Mouse (Mus musculus) heart, embryonic 12.5 days (tissue): Measurements from ENCODE around the gene Ano1. TPM values are rescaled to one million over a fixed set of nuclear protein-coding genes. Genes with fewer than 3 reads are reported as not detected.

Source experiments
- ATAC-seq: fragments of 200-750 bp; cut with Nextera tagmentation; 2 replicates; pipeline ENCODE4 v1.8.0; 2017; ENCODE audit warnings: moderate TSS enrichment, moderate library complexity; ENCODE audit not compliant: insufficient number of reproducible peaks, low FRiP score
- H3K27ac ChIP-seq: fragments of 300-500 bp; sonication (generic); 2 replicates; pipeline ENCODE4 v1.5.1; 2016; ENCODE audit warnings: mild to moderate bottlenecking, moderate library complexity; ENCODE audit not compliant: poor library complexity, severe bottlenecking
- H3K27me3 ChIP-seq: fragments of 300-500 bp; sonication (generic); replicated peaks from 2 replicates; pipeline ENCODE4 v1.6.1; 2016; ENCODE audit warnings: mild to moderate bottlenecking, moderate library complexity
- H3K36me3 ChIP-seq: fragments of 300-500 bp; sonication (generic); 2 replicates; pipeline ENCODE4 v1.6.1; 2016; ENCODE audit warnings: mild to moderate bottlenecking, moderate library complexity
- H3K4me1 ChIP-seq: fragments of 300-500 bp; sonication (generic); replicated peaks from 2 replicates; pipeline ENCODE4 v1.6.1; 2016; ENCODE audit warnings: mild to moderate bottlenecking
- H3K4me2 ChIP-seq: fragments of 300-500 bp; sonication (generic); 2 replicates; pipeline ENCODE4 v1.6.1; 2016; ENCODE audit warnings: mild to moderate bottlenecking, moderate library complexity
- H3K4me3 ChIP-seq: fragments of 300-500 bp; sonication (generic); 2 replicates; pipeline ENCODE4 v1.5.1; 2016; ENCODE audit warnings: mild to moderate bottlenecking
- H3K9ac ChIP-seq: fragments of 300-500 bp; sonication (generic); 2 replicates; pipeline ENCODE4 v1.6.1; 2016; ENCODE audit warnings: mild to moderate bottlenecking, moderate library complexity
- H3K9me3 ChIP-seq: fragments of 300-500 bp; sonication (generic); replicated peaks from 2 replicates; pipeline ENCODE4 v1.6.1; 2016; ENCODE audit warnings: mild to moderate bottlenecking, moderate library complexity
- WGBS: fragments of 180-500 bp; shearing (Covaris S2); methylation state at CpG from one replicate; pipeline ENCODE4 v1.1.7; 2016; 5-methylcytosine and 5-hydroxymethylcytosine counted together
- polyA plus RNA-seq: library from polyadenylated mRNA; unstranded; fragments of >200 nt; fragmentation: Nextera tagmentation; extraction: Ambion mirVana; gene quantifications from 2 replicates; pipeline ENCODE4 v1.2.1, GENCODE M21; 2016

Gene Ano1
- polyA plus RNA-seq, 1 experiment from 2014 or later = 12.7 TPM

DNA sequence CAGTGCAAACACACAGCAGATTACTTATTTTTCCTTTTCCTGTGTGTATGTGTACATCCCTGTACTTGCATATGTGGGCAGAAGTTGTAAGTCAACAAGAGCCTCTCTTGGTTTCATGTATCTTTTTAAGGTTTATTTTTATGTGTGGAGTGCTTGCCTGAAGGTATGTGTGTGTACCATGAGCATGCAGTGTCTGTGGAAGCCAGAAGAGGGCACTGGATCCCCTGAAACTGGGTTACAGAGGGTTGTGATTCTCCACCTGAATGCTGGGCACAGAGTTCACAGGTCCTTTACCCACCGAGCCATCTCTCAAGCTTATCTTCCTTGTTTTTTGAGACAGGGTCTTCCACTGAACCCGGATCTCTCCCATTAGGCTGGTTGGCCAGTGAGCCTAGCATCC lies 81.9 kb downstream of the Ano1 start:
- H3K4me1 ChIP-seq = no peaks in the 10 kb centered on the region; the same call in 1 of the 2 replicates
- H3K4me2 ChIP-seq = no peak overlapping the region
- 82% methylated on average over 2 of the region's 2 CpGs for whole genome bisulfite sequencing
- H3K36me3 ChIP-seq = no peaks in the 10 kb centered on the region
- H3K4me3 ChIP-seq = no peak overlapping the region
- H3K27ac ChIP-seq = no peak overlapping the region
- no peak for ATAC-seq
- H3K27me3 ChIP-seq = 0 out of 2 replicates have a peak, but pooled peaks cover under 1% of the 10 kb centered on the region
- no peak overlapping the region for H3K9ac ChIP-seq
- H3K9me3 ChIP-seq = no peaks in the 10 kb centered on the region

DNA sequence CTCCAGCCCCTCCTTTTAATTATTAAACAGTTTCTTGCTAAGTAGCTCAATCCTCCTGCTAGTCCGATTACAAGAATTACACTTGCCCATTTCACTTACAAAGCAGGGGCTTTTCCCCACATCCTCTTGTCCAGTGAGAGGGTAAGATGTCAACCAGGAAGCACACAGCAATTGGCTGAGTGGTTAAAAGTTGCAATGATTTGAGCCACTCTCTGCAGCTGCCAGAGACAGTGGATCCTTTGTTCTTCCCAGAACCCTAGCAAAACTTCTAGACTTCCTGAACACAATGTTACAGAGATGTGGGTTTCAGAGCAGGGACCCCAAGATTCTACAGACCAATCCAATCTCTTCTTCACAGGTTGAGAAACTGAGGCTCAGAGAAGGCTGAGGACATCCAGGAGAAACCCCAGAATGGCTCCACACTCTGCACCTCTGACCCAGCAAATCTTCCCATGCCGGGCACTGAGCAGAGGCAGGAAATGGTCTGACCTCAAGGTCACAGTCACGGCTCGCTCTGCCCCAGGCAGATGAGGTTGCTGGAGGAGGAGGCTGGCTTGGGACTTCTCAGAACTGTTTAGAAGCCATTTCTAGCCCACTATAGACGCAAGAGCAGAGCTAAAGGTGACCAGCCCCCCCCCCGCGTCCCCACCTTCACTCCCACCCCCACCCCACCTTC lies 83.0 kb downstream of the Ano1 start:
- H3K4me2 ChIP-seq = no peak overlapping the region
- H3K27ac ChIP-seq = no peak overlapping the region
- no peaks in the 10 kb centered on the region for H3K36me3 ChIP-seq
- ATAC-seq = no peak
- WGBS = 54% methylated on average over 7 of the region's 7 CpGs
- H3K27me3 ChIP-seq = 0 out of 2 replicates have a peak, but pooled peaks cover 9% of the 10 kb centered on the region
- no peak overlapping the region for H3K4me3 ChIP-seq
- H3K4me1 ChIP-seq = no peaks in the 10 kb centered on the region; the same call in 1 of the 2 replicates
- H3K9me3 ChIP-seq = no peaks in the 10 kb centered on the region
- no peak overlapping the region for H3K9ac ChIP-seq

DNA sequence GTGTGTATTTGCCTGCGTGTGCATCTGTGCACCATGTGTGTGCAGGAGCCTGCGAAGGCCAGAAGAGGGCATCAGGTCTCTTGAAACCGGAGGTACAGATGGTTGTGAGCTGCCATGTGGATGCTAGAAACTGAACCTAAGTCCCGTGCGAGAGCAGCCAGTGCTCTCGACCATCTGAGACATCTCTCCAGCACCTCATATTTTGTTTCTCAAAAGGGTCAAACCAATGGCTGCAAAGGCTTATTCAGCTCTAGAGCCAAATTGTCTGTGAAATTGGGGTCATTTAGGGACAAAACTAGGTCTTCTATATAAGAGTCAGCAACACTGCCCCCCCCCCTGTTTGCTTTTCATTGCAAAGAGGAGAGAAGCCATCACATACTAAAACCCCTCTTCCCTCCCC lies 84.7 kb downstream of the Ano1 start:
- ATAC-seq = no peak
- WGBS = 92% methylated on average over 6 of the region's 6 CpGs
- H3K4me1 ChIP-seq = no peaks in the 10 kb centered on the region; the same call in 1 of the 2 replicates

DNA sequence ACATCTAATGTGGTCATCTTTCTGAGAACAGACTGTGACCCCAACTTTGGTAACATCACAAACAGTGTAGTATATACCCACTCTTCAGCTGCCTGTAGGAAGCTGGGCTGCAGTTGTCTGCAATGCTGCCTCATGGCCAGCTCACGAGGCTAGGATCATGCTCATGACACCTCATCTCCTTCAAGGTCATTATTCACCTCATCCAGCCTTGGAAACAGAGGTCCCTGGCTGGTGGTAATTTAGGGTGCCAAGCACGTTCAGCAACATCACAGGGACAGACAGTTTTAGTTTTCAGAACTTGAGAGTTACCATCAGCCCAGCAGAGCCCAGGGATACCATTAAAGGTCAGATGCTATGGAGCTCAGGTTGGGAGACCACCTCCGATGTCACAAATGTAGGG lies 86.2 kb downstream of the Ano1 start:
- Histone ChIP-seq H3K36me3 (no peaks in the 10 kb centered on the region), H3K4me1 (peaks cover 3% of the 10 kb centered on the region; the same call in 1 of the 2 replicates), H3K27ac (no peak overlapping the region), H3K4me2 (no peak overlapping the region), H3K4me3 (no peak overlapping the region), H3K9me3 (no peaks in the 10 kb centered on the region), H3K9ac (no peak overlapping the region), H3K27me3 (0 out of 2 replicates have a peak, but pooled peaks cover 9% of the 10 kb centered on the region)
- ATAC-seq = no peak
- WGBS = 79% methylated on average over 3 of the region's 3 CpGs

More for the DNA sequence above, 84.7 kb downstream of the Ano1 start:
- Histone ChIP-seq H3K9me3 (no peaks in the 10 kb centered on the region), H3K9ac (no peak overlapping the region), H3K27ac (no peak overlapping the region), H3K4me2 (no peak overlapping the region), H3K27me3 (0 out of 2 replicates have a peak, but pooled peaks cover 9% of the 10 kb centered on the region), H3K36me3 (no peaks in the 10 kb centered on the region), H3K4me3 (no peak overlapping the region)

DNA sequence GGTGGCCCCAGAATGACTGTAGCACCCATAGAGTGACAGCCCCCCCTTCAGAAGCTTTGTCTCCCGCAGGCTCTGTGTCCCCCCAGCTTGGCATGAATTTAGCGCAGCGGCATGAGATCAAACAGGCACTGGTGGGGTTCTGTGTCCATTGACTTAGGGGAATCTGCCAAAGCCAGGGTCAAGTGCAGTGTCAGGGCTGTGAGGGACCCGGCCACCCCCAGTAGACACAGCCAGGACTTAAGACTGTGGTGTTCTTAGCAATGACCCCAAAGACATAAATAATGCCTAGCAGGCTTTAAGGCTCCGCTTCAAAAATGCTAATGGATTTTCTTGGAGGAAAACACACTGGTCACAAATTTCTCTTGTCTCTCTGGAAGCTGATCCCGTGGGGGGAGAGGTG lies 88.2 kb downstream of the Ano1 start:
- no peaks in the 10 kb centered on the region for H3K9me3 ChIP-seq
- no peak overlapping the region for H3K27ac ChIP-seq
- WGBS = 63% methylated on average over 6 of the region's 6 CpGs
- H3K9ac ChIP-seq = no peak overlapping the region
- H3K36me3 ChIP-seq = no peaks in the 10 kb centered on the region
- H3K4me1 ChIP-seq = 0 out of 2 replicates have a peak, but pooled peaks cover 3% of the 10 kb centered on the region
- H3K4me3 ChIP-seq = no peak overlapping the region
- no peak for ATAC-seq
- 0 out of 2 replicates have a peak, but pooled peaks cover 9% of the 10 kb centered on the region for H3K27me3 ChIP-seq
- no peak overlapping the region for H3K4me2 ChIP-seq

DNA sequence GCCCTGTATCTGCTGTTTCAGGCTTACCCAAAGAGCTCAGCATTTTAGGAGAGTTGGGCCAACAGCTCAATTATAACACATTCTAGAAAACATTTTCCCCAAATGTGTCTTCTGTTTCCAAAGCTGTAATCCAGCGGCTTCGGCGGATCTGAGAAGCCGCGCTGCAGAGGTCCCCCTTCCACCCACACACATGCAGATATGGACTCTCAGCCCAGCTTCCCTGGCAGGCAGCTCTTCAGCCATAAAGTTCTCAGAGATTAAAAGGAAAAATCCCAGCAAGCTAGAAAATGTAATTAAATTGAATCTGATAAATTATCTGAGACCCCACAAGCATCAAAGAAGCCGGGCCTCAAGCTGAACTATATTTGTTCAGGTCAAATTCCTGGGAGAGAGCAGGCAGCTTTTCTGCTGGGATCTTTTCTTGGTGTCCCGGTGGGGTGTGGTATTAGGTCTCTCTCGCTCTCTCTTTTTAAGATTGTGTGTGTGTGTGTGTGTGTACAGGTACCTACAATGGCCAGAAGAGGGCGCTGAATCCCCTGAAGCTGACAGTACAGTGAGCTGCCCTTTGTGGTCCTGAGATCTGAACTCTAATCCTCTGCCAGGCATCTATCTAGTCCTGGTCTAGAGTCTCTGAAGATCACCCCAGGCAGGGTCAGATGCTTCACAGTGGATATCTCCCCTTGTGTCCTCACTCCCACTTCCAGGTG lies 95.4 kb downstream of the Ano1 start:
- no peak overlapping the region for H3K4me3 ChIP-seq
- H3K27ac ChIP-seq = no peak overlapping the region
- H3K4me2 ChIP-seq = no peak overlapping the region
- H3K27me3 ChIP-seq = no peaks in the 10 kb centered on the region
- H3K9ac ChIP-seq = no peak overlapping the region
- 73% methylated on average over 9 of the region's 9 CpGs for WGBS
- no peaks in the 10 kb centered on the region for H3K9me3 ChIP-seq
- peaks cover 17% of the 10 kb centered on the region for H3K4me1 ChIP-seq
- ATAC-seq = no peak
- H3K36me3 ChIP-seq = no peaks in the 10 kb centered on the region

DNA sequence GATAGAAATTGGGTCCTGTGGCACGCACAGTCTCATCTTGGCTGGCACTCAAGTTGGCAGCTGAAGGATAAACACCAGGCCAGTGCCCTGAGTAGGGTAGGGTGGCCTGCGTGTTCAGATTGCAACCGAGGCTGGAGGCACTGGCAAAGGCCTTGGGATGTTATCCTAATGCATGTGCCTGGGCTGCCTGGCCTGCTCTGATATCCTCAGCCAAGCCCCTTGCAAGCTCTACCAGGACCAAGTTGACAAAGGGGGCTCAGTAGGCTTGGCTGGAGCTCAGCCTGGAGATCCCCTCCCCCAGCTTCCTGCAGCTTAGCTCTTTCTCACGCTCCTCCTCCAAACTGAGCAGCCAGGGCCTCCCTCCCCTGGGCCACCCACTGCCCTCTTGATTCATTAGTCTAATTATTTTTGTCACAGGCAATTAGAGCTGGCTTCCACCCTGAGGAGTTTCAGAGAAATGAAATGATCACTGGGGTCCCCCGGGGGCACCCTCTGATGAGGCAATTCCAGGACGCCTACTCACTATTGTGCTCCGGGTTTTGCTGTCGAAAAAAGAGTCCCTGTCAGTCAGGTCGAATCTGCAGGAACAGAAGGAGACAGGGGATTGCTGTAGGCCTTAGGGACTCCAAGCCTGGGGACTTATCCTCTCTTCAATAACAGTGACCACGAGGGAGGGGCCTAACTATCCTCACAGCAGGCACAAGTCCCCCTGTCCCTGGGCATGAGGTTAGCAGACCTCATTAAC lies 97.9 kb downstream of the Ano1 start:
- WGBS = 22% methylated on average over 10 of the region's 10 CpGs
- H3K36me3 ChIP-seq = no peaks in the 10 kb centered on the region
- peak; percentile 60; the same call in 1 of the 2 replicates for ATAC-seq
- H3K9ac ChIP-seq = no peak overlapping the region; the same call in 1 of the 2 replicates
- peak overlapping the region; percentile 35 for H3K27ac ChIP-seq
- H3K27me3 ChIP-seq = no peaks in the 10 kb centered on the region
- peaks cover 17% of the 10 kb centered on the region for H3K4me1 ChIP-seq
- H3K4me3 ChIP-seq = no peak overlapping the region
- no peak overlapping the region for H3K4me2 ChIP-seq
- H3K9me3 ChIP-seq = no peaks in the 10 kb centered on the region

DNA sequence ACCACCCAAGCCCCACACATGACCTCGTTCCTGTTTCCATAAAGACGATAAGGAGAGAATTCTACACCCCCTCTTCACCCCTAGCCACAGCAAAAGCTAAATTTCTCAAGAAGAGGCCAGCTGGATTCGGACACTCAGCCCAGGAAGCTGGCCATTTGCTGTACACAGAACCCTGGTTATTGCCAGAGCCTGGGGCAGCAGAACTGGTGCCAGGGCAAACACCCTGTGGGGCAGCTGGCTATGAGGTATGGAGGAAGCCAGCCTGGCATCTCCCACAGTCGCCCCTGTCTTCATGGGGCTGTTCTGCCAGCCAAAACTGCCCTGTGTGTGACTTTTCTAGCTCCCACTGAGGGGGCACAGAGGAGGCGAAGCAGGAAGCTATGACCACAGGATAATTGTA lies 104.2 kb downstream of the Ano1 start:
- no peak overlapping the region for H3K27ac ChIP-seq
- no peaks in the 10 kb centered on the region; the same call in 1 of the 2 replicates for H3K27me3 ChIP-seq
- WGBS = 65% methylated on average over 5 of the region's 5 CpGs
- H3K4me3 ChIP-seq = no peak overlapping the region
- H3K4me1 ChIP-seq = no peaks in the 10 kb centered on the region; the same call in none of the 2 replicates
- ATAC-seq = no peak
- H3K9me3 ChIP-seq = no peaks in the 10 kb centered on the region
- no peak overlapping the region for H3K9ac ChIP-seq
- no peaks in the 10 kb centered on the region for H3K36me3 ChIP-seq
- H3K4me2 ChIP-seq = no peak overlapping the region

DNA sequence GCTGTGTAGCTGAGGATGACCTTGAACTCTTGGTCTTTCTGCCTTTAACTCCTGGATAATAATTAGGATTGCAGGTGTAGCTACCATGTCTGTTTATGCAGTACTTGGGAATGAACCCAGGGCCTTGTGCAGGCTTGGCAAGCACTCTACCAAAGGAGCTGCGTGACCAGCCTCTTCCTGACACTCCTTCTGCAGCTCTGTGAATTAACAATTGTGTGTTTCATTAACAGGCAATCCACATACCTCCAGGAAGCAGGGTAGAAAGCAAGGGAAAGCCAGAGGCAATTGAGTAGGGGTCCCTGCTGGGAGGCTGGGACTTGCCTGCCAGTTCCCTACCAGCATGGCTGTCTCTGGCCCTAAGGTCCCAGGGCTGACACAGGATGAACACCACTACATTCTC lies 111.0 kb downstream of the Ano1 start:
- H3K9ac ChIP-seq = no peak overlapping the region
- WGBS = 91% methylated on average over 1 of the region's 1 CpGs
- no peak overlapping the region for H3K4me3 ChIP-seq
- H3K27ac ChIP-seq = no peak overlapping the region
- no peaks in the 10 kb centered on the region for H3K9me3 ChIP-seq
- H3K4me2 ChIP-seq = no peak overlapping the region
- H3K36me3 ChIP-seq = no peaks in the 10 kb centered on the region
- no peaks in the 10 kb centered on the region for H3K27me3 ChIP-seq
- ATAC-seq = no peak
- H3K4me1 ChIP-seq = peaks cover 3% of the 10 kb centered on the region; the same call in 1 of the 2 replicates

DNA sequence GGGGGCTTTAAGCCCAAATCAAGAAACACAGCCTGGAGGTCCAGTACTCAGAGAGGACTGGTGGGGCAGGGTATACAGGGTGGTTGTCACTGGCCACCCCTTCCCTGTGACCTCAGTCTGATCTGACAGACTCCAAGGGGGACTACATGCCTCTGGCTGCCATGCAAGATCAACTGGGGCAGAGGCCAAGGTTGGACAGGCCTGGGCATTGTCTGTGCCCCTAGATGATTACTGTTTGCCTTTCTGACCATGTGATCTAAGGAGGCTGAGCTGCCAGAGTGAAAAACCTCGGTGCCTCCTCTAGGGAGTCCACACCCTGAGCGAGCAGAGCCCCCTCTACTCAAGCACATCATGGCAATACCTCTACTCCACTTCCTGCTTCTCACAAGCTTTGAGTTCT lies 115.8 kb downstream of the Ano1 start:
- Histone ChIP-seq H3K27ac (no peak overlapping the region), H3K4me1 (peaks cover 13% of the 10 kb centered on the region), H3K9me3 (no peaks in the 10 kb centered on the region), H3K27me3 (no peaks in the 10 kb centered on the region), H3K4me3 (no peak overlapping the region), H3K9ac (no peak overlapping the region), H3K36me3 (no peaks in the 10 kb centered on the region), H3K4me2 (no peak overlapping the region)
- no peak for ATAC-seq
- WGBS = 58% methylated on average over 2 of the region's 2 CpGs

DNA sequence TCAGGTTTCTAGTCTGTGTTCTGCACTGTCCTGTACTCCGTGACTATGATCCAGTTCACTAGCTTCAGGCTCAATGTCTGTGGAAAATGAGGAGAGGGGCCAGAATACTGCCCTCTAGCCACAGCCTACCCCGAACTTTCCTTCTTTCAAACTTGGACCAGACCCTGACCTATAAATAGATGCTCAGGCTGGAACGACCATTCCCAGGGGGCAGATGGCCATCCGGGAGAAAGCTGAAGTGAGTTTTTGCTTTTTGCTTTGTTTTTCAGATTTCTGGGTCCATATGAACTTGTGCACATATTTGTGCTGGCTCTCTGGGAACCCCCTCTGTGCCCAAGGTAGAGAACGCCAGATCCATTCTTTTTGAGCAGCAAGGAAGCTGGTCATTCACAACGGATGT lies 116.9 kb downstream of the Ano1 start:
- no peaks in the 10 kb centered on the region for H3K9me3 ChIP-seq
- H3K27ac ChIP-seq = no peak overlapping the region
- no peak overlapping the region for H3K4me3 ChIP-seq
- H3K36me3 ChIP-seq = no peaks in the 10 kb centered on the region
- H3K4me1 ChIP-seq = peaks cover 13% of the 10 kb centered on the region
- H3K27me3 ChIP-seq = no peaks in the 10 kb centered on the region
- no peak overlapping the region for H3K9ac ChIP-seq
- no peak for ATAC-seq
- H3K4me2 ChIP-seq = no peak overlapping the region
- 60% methylated on average over 6 of the region's 6 CpGs for WGBS
